Mouse (Mus musculus) kidney, adult 8-10 months (tissue): Measurements from ENCODE around the gene Carns1.

Experiments used
- DNase-seq, 2 experiments: peaks; one replicate each; pipeline ENCODE4 v3.0.0; 2022

The Carns1 gene

DNA sequence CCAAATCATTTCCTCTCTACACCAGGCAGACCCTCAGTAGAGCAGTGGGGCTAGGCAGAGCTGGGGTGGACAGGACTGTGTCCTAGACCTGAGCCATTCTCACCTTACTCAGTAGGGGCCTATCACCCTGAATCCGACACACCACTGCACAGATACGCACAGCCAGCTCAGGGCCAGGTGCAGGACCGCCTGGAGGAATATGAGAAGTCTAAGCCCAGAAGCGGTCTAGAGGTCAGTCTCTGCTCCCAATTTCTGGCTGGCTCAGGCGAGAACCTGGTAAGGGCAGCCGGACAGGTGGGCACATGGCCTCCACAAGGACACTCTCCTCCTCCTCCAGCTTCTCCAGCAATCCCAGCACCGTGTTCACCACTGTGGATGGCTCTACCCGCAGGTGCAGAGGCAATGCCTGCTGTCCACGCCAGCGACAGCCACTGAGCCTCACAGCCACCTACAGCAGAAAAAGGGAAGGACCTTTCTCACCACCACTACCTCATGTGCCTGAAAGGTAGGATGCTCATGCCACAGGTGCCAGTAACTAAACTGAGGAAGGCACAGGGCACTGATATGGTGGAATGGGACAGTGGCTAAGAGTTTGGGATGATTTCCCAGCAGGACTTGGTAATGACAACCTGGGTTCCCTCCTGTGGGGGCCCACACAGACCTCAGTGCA is 4.4 kb downstream of the Carns1 start:
- no peak for DNase-seq

DNA sequence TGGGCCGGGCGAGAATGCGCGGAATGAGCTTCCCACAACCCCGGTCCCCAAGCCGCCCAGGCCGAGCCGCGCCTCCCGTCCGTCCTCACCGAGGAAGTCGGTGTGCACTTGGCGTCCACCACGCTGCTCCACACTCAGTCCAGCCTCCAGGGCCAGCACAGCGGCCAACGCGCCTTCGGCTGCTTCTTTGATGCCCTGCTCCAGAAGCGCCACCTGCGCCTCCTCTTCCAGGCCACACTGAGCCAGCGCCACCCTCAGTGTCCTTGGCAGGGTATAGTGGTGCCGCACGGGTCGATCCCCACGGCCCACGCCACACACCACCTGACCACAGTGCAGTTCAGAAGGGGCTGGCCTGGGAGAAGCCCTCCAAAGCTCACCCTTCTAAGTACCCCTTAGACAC is 5.5 kb downstream of the Carns1 start:
- DNase-seq = no peak

DNA sequence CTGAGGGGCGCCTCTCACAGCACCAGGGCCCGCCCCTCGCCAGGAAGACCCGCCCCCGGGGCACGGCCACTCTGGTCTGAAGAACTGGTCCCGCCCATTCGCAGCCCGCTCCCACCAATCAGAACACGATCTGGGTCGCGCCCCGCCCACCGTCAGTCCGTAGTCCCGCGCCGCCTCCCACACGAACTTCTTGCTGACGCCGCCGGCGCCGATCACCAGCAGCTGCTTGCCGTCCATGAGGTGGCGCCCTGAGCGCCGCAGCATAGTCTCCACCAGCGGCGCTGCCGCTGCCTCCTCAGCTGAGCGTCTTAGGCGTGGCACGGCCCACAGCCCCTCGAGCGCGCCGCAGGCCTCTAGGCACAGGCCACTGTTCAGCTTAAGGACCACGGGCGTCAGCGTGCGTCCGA is 5.9 kb downstream of the Carns1 start:
- DNase-seq = peak; percentile 99 to 100

DNA sequence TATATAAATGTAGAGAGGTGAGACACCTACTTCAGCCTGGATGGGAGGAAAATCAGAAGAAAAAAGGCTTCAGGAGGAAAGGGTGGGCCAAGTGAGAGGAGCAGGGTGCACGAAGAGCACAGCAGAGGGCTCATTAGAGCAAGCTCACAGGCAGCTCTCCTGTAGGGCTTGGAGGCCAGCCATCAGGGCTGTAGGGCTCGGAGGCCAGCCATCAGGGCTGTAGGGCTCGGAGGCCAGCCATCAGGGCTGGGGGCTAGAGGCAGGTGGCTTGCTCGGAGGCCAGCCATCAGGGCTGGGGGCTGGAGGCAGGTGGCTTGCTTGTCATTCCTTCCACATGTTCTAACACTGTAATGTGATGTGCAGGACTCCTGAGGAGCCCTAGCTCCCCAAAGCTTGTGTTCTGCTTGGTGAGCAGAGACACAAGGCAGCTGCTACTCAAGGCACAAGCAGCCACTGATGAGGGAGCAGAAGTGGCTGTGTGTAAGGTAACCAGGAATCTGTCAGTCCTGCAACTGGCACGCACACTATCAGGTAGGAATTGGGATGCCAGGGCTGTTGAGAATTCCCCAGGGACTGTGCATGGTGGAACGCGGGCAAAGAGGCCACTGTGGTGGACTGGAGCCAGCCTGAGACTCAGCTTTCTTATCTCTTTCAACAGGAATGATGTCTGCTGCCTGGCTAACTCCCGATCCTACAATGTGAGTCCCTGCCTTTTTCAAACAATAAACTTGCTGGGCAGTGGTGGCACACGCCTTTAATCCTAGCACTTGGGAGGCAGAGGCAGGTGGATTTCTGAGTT is 8.4 kb downstream of the Carns1 start:
- no peak for DNase-seq

DNA sequence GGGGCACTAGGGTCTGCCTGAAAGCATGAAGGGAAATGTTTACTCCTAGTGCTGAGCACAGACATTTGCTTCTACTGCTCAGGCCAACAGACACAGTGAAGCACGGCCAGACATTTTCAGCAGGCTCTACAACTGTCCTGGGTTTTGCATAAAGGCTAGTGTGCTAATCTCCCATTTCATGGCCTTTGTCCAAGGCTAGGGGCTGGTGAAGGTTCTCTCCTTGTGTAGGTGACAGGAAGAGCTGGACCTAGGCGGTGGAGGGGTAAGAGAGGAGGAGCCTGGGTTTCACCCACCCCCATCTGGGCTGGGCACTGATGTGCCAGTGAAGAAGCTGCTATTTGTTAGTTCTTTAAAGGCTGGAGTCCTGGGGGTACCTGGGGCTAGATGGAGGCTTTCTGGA is 10.6 kb downstream of the Carns1 start:
- DNase-seq = no peak

DNA sequence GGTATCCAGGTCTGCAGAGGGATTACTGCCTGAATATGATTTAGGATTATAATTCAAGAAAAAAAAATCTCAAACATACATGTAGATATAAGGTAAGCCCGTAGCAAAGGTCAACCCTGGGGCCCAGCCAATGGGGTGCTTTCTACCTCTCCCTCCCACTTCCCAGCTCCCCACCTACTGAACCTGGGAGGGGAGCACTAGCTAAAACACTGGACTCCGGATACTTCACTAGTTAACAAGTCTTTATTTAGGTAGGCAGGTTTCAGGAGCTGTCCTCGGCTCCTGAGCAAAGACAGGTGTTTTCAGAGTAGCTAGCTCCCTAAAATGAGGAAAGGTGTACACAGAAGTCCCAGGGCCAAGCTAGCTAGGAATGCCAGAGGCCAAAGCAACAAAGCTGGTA is 11.2 kb downstream of the Carns1 start:
- no peak for DNase-seq

DNA sequence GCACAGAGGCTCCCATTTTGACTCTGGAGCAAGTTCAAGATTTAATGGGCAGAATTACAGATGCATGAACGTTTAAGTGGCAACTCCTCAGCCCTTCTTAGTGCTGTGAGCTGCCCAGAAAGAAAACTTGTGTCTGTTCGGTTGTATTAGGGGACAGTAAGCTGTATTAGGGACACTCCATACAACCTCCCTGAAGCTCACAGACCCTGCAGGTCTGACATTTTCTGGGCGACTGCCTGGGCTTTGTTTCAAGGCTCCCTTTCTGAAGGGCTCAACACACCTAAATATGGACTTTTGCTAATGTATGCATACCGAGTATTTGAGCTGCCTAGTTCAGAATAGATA is 11.8 kb downstream of the Carns1 start:
- no peak for DNase-seq

DNA sequence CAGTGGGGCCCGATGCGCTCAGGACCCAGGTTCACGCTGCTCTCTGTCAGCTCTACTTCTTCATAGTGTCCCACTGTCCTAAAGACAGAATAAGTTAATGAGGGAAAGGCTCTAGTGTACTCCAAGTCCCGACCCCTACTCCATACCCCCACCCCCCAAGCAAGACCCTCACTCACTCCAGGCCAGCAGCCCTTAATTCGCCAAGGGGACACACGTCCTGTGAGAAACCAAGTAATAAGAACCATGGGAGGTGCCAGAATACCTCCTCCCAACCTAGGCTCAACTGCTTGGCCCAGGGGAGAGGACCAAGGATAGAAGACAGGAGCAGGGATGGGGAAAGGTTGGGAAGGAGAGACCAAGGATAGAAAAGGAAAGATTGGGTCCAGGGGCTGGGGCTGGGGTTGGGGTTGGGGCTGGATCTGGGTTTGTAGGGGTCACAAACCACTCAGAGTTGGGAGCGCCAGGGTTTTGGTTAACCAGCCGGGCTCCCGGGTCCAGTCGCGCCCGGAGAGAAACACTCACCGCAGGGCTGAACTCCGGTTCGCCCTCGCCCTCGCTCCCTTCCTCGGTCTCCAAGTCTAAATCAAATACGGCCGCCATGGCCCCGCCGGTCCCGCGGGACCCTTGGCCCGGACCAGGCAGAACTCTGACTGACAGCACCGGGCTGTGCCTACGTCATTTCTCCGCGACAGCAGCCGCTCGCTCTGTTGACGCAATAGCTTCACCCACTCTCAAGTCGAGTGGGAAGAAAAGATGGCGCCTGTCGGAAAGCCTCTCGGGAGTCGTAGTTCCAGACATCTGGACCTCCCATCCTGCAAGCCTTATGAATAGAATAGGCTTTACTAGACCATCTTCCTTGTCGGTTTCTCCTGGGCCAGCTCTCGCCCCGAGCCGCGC is 12.4 kb downstream of the Carns1 start, which contains the start of gene Rps6kb2:
Gene Rps6kb2, minus strand, starts transcription at position 709 of the 897 bp plus-strand sequence.
- peak; percentile 97 to 98 for DNase-seq

DNA sequence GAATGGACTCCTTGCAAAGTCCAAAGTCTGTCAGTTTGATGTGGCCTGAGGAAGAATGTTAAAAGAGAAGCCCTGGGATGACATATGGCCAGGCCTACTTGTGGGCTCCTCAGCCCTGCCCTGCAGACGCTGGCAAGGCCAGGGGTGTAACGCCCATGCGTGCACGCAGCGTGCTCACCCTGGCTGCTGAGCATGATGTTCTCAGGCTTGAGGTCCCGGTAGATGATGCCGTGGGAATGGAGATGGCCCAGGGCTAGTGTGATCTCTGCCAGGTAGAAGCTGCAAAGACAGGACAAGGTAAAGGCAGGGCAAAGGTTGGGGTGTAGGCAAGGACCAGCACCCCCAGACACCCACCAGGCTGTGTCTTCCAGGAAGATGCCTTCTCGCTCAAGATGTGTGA is 16.2 kb downstream of the Carns1 start:
- DNase-seq = no peak

DNA sequence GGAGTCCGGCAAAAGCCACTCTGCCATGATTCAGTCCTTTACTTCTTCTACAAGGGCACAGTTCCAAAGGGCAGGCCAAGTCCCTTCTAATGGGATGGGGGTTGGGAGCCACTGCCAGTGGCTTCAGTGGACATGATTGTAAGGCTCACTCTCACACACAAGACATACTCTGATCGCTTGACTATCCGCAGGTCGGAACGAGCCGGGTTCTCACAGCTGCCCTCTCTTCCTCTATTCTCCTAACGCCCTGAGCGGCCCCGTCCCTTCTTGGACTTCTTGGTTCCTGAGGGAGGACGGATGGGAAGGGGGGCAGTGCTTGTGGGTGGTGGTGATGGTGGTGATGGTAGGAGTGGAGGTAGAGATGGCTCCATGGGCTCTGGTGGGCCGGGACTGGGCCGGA is 18.5 kb downstream of the Carns1 start:
- DNase-seq = no peak

DNA sequence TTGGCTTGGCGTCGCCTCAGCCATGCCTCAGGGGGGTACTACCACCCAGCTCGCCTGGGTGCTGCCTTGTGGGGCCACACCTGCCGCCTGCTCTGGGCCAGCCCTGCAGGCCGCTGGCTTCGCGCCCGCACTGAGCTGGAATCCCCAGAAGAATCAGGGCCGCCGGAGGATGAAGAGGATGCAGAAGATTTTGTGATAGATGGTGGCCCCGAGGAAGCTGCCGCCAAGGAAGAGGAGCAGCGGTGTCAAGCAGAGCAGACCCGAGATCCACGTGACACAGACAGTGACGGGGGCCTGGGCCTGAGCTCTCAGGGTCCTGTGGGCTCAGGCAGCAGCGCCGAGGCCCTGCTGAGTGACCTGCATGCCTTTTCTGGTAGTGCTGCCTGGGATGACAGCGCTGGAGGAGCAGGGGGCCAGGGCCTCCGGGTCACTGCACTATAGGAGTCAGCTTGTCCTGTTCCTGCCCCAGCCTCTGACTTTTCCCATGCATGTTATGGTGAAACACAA is 19.2 kb downstream of the Carns1 start:
- DNase-seq = no peak

DNA sequence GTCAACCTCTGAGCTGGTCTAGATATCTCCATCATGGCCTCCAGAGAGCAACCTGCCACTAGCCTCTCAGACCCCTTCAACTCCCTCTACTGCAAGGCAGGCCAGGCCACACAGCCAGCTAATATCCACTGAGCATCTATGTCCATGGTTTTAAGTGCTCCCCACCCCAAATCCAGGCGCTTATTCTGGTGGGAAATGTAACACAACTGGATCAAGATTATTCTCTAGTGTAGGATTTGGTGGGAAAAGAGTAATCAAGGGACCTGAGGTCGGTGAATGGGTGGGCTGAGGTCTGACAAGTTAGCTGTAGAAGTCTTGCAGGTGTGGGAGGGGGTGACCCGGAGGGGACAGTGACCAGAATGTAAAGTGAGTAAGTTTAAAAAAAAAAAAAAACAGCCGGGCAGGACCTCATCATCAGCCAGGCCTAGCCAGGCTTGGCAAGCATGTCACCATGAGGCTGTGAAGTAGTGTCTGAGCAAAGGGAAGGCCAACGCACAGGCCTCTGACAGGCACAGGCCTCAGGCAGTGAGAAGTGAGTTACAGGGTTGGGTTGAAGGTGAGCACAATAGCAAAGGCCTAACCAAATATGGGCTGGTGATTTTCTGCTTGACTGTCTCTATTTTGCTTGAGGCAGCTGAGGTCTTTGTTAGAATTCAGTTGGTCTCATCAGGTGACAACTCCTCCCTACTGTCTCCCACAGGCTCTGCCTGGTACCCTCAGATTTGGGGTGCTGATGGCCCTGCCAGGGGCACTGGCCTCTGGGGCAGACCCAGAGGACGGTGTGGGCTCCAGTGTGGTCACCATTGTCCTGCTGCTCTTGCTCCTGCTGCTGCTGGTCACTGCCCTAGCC is 19.8 kb downstream of the Carns1 start:
- no peak for DNase-seq

DNA sequence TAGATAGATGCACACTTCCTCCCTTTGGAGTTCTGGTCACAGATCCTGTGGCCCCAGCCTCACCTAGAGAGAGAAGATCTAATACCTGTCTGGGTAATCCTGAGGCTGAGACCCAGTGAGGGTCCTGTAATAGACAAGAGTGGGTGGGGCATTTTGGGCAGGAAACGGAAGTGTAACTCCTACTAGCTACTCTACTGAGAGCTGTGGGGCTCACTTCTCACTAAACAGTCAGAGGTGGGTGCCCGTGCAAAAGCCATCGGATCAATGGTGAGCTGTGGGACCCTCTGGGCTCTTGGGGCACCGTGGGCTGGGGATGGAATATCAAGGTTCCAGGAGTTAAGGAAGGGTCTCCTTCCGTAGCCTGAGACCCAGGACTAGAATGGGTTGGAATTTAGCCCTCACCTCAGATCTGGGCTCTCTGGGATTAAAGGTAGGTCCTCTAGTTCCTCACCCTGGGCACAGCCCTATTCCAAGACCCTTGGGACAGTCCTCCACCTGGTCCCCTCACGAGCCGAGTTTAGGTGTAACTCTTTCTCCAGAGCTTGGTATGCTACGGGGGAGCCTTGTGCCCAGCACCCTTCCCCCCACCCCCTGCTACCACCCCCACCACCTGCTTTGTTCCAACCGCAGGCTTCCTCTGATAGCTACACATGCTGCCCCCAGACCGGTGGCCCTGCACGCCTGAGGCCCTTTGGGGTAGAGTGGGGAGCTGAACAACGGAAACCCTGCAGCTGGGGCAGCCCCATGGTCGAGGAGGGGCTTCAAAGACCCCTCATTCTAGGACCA is 20.6 kb downstream of the Carns1 start:
- no peak for DNase-seq

DNA sequence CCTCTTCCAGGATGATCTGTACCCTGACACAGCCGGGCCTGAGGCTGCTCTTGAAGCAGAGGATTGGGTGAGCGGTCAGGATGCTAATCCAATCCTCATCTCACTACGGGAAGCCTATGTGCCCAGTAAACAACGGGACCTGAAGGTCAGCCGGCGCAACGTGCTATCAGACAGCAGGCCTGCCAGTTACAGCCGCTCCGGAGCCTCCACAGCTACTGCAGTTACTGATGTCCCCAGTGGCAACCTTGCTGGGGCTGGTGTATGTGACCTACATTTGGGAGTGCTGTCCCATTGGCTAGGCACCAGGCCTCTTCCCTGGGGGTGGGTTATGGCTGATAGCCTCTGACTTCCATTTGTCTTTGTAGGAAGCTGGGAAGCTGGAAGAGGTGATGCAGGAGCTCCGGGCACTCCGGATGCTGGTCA is 22.0 kb downstream of the Carns1 start, which contains the start of gene Ptprcap:
Gene Ptprcap, plus strand, starts transcription at position 373 of the 423 bp plus-strand sequence.
- no peak for DNase-seq

DNA sequence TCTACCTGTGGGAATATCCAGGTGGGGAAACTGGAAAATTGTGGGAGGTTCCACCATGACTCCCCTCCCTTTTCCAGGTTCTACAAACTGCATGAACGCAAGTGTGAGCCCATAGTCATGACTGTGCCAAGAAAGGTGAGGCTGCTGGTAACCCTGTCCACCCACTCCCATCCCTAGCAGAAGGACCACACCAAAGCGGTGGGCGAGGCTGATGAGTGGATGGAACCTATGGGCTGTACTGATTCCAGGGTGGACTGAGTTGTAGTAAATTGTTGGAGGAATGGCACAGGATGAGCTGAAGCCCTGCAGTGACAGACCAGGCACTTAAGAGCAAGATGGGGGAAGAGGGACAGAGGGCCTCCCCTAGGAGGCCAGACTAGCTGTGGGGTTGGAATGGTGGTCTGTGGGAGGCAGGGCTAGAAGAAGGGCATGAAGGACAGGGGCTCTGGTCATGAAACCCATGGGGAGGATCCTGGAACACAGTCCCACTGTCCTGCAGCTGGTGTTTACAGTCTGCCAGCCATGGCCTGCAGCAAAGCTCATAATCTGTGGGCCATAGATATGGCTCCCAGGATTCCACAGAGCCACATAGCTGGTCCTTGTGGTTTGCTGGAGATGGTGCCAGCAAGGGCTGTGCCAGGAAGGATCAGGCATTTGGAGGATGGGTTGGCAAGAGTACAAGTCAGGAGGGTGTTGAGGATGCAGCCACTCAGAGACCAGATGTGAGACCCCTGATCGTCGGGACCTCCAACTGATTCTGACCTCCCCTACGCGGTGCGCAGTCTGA is 22.6 kb downstream of the Carns1 start:
- DNase-seq = no peak

DNA sequence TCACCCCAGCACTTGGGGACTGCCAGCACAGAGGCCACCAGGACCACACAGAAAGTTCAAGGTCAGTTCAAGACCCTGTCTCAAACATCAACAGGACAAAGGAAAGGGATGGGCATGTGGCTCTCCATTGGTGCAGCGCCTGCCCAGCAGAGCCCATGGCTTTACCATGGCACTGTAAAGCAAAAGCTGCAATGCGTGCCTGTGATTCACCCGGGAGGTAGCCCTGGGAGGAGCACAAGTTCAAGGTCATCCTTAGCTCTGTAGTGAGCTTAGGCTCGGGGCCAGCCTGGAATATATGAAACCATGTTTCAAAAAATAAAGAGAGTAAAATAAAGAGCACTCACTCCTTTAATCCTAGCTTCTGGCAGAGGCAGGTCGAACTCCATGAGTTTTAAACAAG is 23.4 kb downstream of the Carns1 start:
- DNase-seq = no peak

DNA sequence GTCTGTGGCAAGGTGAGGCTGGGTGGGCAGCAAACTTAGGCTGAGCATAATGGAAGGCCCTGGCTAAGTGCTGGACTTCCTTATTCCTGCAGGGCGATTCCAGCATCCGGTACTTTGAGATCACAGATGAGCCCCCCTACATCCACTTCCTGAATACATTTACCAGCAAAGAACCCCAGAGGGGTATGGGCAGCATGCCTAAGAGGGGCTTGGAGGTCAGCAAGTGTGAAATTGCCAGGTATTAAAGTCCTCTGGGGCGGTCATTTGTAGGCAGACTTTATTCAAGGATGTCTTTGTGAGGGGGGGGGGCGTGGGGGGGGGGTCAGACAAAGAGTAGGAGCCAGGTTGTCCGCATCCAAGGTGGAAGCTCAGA is 23.8 kb downstream of the Carns1 start:
- DNase-seq = no peak

DNA sequence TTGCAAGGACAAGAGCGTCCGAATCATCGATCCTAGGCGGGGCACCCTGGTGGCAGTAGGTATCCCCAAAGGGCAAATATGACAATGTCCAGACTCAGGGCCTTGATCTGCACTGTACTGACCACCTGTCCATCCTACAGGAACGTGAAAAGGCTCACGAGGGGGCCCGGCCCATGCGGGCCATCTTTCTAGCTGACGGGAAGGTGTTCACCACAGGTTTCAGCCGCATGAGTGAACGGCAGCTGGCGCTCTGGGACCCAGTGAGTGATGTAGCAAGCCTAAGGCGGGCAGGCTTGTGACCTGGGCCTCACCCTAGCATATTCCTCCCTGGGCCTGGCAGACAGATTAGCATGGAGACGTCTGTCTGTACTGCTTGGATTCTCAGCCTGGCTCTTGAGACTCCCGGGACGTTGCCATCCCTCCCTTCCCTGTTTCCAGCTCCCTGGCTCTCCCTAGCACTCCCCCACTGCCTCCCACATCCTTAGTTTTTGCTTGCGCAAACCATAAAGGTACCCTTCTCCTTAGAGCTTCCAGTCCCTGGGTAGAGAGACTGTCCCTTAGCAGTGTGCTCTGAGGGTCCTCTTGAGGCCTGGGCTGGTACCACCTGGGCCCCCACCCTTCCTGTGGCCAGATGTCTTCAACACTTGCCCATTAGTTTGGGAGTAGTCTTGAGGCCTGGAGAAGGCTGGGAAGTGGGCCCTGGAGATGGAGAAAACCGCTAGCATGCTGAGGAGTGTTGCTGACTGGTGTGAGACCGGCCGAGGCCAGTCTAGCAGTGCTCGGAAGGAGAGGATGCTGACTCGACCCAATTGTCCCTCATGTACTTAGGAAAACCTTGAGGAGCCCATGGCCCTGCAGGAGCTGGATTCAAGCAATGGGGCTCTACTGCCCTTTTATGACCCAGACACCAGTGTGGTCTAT is 24.5 kb downstream of the Carns1 start:
- DNase-seq = no peak

DNA sequence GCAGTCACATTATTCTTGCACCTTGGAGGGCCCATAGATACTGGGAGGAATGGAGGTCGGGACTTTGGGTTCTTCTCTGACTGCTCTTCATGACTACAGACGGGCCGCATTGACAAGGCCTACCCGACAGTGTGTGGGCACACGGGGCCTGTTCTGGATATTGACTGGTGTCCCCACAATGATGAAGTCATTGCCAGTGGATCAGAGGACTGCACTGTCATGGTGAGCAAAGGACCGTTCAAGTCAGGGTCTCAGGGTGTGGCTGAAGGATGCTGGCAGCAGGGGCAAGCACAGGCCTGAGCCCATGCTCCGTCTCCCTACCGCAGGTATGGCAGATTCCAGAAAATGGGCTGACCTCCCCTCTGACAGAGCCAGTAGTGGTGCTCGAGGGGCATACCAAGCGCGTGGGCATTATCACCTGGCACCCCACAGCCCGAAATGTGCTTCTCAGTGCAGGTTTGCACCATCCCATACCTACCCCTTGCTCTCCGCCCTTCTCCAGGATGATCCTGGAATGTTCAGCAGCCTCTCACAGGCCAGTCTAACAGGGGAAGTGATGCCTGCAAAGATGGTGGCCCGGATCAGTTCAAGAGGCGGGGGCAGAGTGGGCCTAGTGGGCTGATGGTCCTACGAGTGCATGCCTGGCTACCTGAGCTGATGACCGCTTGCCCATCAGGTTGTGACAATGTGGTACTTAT is 25.4 kb downstream of the Carns1 start:
- no peak for DNase-seq
